Mouse (Mus musculus): ENCODE measurements at regions not wholly inside any gene's neighbourhood (a gene's known extent, or its start where the extent isn't known, plus 50 kb on each side); places are given as distances from the start of the nearest gene placed in this dataset.
A peak's percentile ranks its signal among the peaks of the same experiment; 100 is the strongest.

DNA sequence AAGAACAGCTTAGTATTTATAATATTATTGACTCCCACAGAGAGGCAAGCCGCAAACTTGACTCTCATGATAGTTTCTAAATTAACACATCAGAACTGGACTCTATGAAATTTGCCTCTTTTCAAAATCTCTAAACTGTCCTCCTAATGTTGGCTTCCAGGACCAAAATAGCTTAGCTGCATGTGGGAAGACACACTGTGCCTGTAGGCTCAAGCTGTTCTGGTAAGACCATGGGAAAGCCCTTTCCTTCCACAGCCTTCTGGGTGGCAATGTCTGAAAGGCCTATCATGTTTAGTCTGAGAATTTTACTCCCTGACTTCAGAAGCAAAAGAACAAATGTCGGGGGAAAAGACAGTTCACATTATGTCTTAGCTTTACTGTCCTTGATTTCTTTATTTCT is 203.1 kb upstream of the Slc8a1 start:
- DNase-seq (ENCODE audit: low spot score in 2 of 2): peak in 1 of 2 experiments; percentile 2

DNA sequence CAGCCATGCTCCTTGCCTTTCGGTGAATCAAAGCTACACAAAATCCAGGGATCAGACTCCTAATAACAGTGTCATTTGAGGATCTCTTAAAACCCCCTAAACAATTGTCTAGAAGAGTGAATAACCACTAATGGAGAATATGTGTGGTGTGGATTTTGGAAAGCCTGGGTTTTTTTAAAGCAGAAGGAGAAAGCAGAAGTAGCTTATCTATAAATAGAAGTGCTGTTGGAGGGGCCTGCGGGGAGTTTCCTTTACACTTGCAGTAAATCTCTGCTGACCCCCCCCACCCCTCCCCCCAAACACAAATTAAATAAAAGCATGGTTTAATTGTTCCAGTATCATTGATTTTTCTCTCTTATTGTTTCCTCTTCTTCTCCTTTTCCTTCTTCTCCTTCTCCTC is 192.6 kb upstream of the Slc8a1 start:
- no peak for DNase-seq (ENCODE audit: low spot score in 2 of 2)

DNA sequence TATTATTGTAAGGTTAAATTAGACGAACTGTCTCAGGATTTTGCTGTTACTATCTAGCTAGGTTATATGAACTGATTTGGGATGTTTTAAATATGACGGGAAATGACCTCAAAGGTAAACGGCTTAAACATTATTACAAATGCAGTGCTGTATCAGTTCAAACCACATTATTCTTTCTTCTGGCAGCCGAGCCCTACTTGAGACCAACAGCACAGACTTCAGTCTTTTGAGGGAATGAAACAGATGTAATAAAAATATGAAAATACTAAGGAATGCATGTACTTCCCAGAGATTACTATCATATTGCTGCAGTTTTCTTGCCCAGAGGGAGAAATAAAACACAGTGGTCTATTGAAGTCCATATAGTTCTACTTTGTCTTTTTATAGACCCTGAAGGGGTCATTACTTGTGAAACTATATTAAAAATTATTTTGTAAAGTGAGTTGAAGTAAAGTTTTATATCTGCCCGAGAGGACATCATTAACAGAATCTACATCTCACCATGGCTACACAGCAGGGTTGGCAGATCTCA is 168.4 kb upstream of the Slc8a1 start:
- DNase-seq (ENCODE audit: low spot score in 2 of 2): no peak

DNA sequence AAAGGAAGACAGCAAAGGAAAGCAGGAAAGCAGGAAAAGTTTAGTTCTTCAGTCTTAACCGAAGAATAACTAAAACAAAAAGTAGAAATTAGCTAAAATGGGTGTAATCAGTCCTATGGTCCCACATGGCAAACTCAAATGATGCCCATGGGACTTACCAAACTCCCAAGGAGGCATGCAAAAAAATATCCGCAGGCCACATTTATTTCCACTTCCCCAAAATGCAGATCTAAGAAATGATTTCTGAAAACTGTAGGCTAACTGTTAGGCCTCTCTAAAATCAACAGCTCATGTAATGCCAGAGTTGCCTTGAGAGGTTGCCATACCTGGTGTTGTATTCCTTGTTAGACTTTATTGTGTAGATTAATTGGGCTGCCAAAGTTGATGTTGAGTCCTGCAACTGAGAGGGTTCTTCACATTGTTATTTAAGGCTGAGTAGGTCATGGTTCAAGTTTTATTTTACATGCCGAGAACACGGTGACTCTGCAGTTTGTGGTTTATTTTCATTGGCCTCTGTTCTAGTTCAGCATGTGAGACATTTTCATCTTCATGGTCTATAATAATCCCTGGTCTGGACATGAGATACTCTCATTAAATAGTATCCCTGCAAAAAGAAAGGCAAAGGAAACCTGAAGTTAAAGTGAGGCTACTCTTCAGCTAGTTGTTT is 164.0 kb upstream of the Slc8a1 start:
- DNase-seq (ENCODE audit: low spot score in 2 of 2): no peak

DNA sequence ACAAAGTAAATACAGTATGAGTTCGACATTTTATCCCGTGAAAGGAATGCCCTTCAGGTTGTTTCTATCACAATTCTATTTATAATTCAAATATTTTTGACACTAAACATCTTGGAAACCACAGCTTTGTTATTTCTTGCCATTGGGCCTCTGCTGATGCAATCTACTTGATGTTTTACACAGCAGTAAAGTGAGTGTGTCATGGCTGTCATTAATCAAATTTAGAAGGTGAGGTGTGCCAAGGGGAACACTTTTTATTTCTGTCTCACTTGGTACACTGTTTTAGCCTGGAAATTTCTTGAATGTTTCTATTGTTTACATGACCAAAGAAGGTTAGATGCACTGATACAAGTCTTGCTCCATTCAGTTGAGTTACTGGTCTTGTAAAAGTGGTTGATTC is 160.8 kb upstream of the Slc8a1 start:
- no peak for DNase-seq (ENCODE audit: low spot score in 2 of 2)

DNA sequence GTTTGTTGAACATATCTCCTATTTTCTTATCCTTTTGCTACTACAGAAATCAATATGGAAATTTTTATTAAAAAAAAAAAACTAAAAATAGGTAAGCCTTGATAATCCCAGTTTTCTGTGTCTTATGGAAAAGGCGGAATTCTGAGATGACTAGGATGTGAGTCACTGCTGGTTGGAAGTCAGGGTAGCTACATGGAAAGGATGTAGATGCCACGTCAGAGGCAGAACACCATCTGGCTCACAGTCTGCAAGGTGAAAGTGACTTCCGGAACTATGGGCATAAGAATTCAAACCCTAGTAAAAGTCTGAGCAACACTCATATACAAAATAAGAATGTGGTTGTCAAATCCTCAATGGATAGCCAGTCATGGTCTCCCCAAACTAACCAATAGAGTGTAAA is 140.0 kb upstream of the Slc8a1 start:
- peak in 1 of 2 experiments; percentile 4 for DNase-seq (ENCODE audit: low spot score in 2 of 2)

DNA sequence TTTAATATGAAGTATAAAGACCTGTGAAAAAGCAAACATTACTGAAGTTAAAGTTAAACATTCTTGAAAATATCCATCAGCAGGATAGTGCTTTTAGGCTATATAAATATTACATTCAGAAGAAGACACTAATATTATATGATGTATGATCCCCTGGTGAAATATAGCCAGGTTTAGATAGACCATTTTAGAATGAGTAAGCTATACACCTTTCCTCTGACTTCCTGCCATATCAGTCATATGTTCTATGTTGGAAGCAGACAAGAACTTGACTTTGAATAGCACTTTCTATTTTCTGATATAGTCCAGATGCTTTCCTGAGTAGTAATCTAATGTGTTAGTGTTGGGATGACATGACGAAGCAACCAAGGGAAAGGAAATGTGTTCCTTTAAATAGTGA is 128.5 kb upstream of the Slc8a1 start:
- no peak for DNase-seq (ENCODE audit: low spot score in 2 of 2)

DNA sequence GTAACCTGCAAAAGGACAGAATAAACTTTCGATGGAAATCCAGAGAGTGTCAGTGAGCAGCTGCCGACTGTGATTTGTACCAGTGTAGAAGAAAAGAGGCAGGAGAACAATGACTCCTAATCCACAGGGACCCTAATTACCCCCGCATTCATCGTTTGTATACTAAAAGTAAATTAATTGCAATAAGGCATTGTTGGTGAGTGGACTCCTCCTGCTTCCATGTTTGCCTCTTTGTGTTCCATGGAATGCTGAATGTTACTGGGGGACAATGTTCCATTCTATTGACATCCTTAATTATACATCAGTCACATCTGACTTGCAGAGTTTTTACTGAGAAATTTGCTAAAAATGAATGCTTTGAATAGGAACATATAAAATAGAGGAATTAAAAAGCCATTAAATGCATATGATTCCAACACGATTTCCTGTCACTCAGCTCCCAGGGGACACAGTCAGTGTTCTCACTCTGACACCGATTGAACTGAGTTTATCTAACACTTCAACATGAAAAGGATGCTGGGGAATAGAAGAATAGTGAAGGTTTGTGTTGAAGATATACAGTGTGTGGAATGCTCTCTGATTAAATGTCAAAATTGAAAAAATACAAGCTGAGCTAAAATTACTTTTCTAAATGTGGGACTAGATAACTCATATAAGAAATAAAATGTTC is 111.3 kb upstream of the Slc8a1 start:
- no peak for DNase-seq (ENCODE audit: low spot score in 2 of 2)

DNA sequence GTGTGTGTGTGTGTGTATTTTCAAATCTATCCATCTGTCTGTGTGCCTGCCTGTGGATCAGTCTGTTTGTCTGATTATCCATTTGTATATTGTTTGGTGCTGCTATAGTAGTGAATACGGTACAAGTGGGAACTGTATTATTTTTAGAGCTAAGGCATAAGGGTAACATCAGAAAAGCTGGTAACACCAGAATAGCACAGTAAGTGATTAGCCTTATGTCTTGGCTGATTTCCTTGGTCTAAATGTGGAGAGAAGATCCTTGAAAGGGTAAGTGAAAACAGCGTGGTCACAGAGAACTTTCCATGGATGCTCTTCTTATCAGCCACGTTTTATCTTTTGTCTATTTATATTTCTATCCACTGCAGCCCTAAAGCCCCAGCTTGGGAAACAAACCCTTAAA is 105.6 kb upstream of the Slc8a1 start:
- no peak for DNase-seq (ENCODE audit: low spot score in 2 of 2)

DNA sequence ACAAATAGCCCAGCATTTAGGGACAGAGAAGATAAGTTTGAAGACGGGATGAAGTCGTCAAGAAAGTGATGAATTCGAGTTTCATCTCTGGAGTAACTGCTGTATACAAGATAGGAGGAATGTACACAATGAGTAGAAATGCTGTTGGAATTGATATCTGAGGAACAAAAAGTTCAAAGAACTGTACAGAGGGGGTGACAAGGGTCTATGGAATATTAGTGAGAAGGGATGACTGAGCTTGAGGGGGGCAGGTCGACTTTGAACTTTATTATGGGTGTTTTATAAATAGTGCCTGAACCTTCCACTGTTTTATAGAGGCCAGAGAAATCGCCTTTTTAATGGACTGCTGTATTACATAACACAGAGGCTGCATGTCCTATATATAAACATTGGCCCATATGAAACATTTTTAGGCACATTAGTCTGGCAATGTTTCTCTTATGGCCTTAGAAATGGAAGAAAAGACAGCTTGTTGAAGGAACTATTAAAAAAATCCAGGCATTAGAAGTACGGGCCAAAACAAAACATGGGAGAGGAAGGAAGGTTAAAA is 59.7 kb upstream of the Slc8a1 start:
- no peak for DNase-seq (ENCODE audit: low spot score in 2 of 2)

DNA sequence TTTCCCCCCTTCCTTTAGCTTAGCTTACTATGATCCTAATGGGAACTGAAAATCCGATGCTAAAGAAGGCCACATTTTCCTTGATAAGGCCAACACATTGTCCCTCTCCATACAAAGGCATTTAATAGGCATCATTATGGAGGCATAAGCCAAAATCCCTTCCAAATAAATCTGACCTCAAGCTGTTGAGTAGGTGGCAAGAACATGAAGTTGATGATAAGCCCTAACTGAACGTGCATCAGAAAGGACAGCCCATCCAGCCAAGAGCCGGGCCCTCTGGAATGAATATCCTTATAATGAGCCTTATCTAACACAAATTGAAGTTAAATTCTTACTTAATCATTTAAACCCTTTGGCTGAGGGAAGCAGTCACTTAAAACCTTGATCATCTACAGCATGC is 50.6 kb upstream of the Slc8a1 start:
- no peak for DNase-seq (ENCODE audit: low spot score in 2 of 2)
